Mouse (Mus musculus) neural tube, embryonic 12.5 days (tissue): Measurements from ENCODE around the gene Rps24. TPM values are rescaled to one million over a fixed set of nuclear protein-coding genes. Genes with fewer than 3 reads are reported as not detected.

ENCODE experiments used
- ATAC-seq: fragments of 200-750 bp; cut with Nextera tagmentation; 2 replicates; pipeline ENCODE4 v1.8.0; 2017; ENCODE audit warnings: low read depth, mild to moderate bottlenecking, moderate TSS enrichment, moderate library complexity; ENCODE audit not compliant: low FRiP score
- H3K27ac ChIP-seq: fragments of 300-500 bp; sonication (generic); 2 replicates; pipeline ENCODE4 v1.5.1; 2016
- H3K27me3 ChIP-seq: fragments of 300-500 bp; sonication (generic); replicated peaks from 2 replicates; pipeline ENCODE4 v1.6.1; 2016; ENCODE audit warnings: mild to moderate bottlenecking
- H3K36me3 ChIP-seq: fragments of 300-500 bp; sonication (generic); 2 replicates; pipeline ENCODE4 v1.6.1; 2016; ENCODE audit warnings: mild to moderate bottlenecking
- H3K4me1 ChIP-seq: fragments of 300-500 bp; sonication (generic); 2 replicates; pipeline ENCODE4 v1.6.1; 2016
- H3K4me2 ChIP-seq: fragments of 300-500 bp; sonication (generic); replicated peaks from 2 replicates; pipeline ENCODE4 v1.6.1; 2016; ENCODE audit warnings: mild to moderate bottlenecking
- H3K4me3 ChIP-seq: fragments of 300-500 bp; sonication (generic); 2 replicates; pipeline ENCODE4 v1.5.1; 2016
- H3K9ac ChIP-seq: fragments of 300-500 bp; sonication (generic); 2 replicates; pipeline ENCODE4 v1.6.1; 2016; ENCODE audit warnings: mild to moderate bottlenecking
- H3K9me3 ChIP-seq: fragments of 300-500 bp; sonication (generic); 2 replicates; pipeline ENCODE4 v1.6.1; 2016; ENCODE audit warnings: mild to moderate bottlenecking
- WGBS: fragments of 180-500 bp; shearing (Covaris S2); methylation state at CpG from one replicate; pipeline ENCODE4 v1.1.7; 2016; 5-methylcytosine and 5-hydroxymethylcytosine counted together
- polyA plus RNA-seq: library from polyadenylated mRNA; unstranded; fragments of >200 nt; fragmentation: Nextera tagmentation; extraction: Ambion mirVana; gene quantifications from 2 replicates; pipeline ENCODE4 v1.2.1, GENCODE M21; 2016

Gene Rps24
- polyA plus RNA-seq, 1 experiment from 2014 or later, result 874 TPM

DNA sequence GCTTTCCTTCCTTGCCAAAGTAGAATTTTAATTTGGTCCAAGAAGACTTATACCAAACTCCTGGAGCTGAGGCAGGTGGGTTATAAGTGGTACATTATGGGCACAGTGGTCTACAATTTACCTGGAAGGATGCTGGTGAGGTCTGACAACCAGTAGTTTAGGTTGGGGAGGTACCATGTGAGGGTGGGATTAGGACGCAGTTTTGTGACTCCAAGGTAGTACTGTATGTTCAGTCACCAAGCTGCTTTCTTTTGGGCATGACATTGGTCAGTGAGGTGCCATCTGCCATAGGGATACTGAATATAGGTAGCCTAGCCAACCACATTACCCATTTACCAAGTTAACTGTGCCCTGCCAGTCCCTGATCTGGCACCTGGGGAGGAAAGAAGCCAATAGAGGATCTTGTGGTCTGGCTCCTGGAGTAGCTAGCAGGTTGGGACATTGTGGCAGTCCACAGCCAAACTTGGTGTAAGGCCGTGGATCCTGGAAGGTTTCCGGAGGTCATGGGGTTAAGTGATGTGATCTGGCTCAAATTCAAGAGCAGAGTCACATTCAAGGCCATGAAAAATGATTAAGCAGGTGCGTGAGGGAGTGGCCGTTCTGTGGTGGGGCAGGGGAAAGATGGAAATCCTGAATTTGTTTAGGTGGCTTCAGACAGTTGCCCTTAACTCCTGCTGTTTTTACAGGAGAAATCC, 11.8 kb downstream of the Rps24 start:
- no peak for ATAC-seq
- H3K36me3 ChIP-seq, result peaks cover 58% of the 10 kb centered on the region
- peaks cover 15% of the 10 kb centered on the region for H3K4me1 ChIP-seq
- no peak overlapping the region for H3K27ac ChIP-seq
- 67% methylated on average over 5 of the region's 5 CpGs for WGBS
- H3K4me3 ChIP-seq, result no peak overlapping the region
- no peaks in the 10 kb centered on the region for H3K27me3 ChIP-seq
- no peak overlapping the region for H3K4me2 ChIP-seq
- H3K9me3 ChIP-seq, result no peaks in the 10 kb centered on the region
- no peak overlapping the region for H3K9ac ChIP-seq

- WGBS, result 43% methylated on average over 9 of the region's 9 CpGs
- Histone ChIP-seq H3K36me3 (peaks cover 51% of the 10 kb centered on the region), H3K4me3 (no peak overlapping the region), H3K27me3 (no peaks in the 10 kb centered on the region), H3K9me3 (no peaks in the 10 kb centered on the region), H3K4me2 (no peak overlapping the region), H3K27ac (peak overlapping the region; percentile 10; the same call in 1 of the 2 replicates), H3K9ac (no peak overlapping the region), H3K4me1 (peaks cover 12% of the 10 kb centered on the region)
- no peak for ATAC-seq
These were observed 12.6 kb downstream of the Rps24 start for GRCm38 (mm10) chr14:24499478-24499877.

DNA sequence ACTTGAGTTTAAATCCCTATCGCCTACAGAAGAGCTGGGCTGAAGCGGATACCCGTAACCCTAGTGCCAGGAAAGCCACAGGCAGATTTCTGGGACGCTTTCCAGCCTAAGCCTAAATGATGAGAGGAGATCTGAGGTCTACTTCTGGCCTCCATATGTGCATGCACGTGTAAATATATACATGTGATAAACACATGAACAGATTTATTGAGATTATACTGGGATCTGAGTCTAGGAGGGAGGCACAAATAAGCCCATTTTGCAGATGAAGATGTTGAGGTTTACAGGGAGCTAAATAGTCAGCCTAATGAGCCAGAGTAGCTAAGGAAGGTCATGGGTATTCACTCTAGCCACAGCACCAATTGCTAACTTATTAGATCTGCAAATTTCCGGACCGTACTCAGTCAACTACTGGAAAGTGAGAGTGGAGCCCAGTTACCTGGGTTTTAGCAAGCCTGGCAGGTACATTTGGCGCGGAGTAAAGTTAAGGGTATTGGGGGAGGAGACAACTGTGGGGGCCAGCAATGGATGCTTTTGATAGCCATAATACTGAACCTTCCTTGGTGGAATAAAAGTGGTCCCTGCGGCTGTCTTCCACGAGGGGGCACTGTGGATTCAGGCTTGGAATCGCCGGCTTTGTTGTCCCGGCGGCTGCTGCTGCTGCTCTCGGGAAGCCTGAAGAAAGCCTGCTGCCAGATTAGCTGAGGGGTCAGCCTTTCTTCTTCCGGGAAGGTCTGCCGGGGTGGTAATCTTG, 13.3 kb downstream of the Rps24 start:
- Histone ChIP-seq H3K27ac (peak overlapping the region; percentile 74), H3K4me2 (peak overlapping the region; percentile 37), H3K4me3 (no peak overlapping the region), H3K27me3 (no peaks in the 10 kb centered on the region), H3K9me3 (no peaks in the 10 kb centered on the region), H3K4me1 (peaks cover 12% of the 10 kb centered on the region), H3K36me3 (peaks cover 43% of the 10 kb centered on the region), H3K9ac (peak overlapping the region; percentile 46; the same call in 1 of the 2 replicates)
- ATAC-seq, result peak; percentile 69
- 21% methylated on average over 18 of the region's 18 CpGs for WGBS

GRCm38 (mm10) chr14:24500845-24501186, 13.9 kb downstream of the Rps24 start:
- peak overlapping the region; percentile 37 for H3K4me2 ChIP-seq
- H3K9ac ChIP-seq, result peak overlapping the region; percentile 46; the same call in 1 of the 2 replicates
- peaks cover 12% of the 10 kb centered on the region for H3K4me1 ChIP-seq
- H3K27ac ChIP-seq, result peak overlapping the region; percentile 74
- no peak overlapping the region for H3K4me3 ChIP-seq
- no peaks in the 10 kb centered on the region for H3K27me3 ChIP-seq
- WGBS, result 13% methylated on average over 8 of the region's 8 CpGs
- no peak for ATAC-seq
- no peaks in the 10 kb centered on the region for H3K9me3 ChIP-seq
- H3K36me3 ChIP-seq, result peaks cover 38% of the 10 kb centered on the region

DNA sequence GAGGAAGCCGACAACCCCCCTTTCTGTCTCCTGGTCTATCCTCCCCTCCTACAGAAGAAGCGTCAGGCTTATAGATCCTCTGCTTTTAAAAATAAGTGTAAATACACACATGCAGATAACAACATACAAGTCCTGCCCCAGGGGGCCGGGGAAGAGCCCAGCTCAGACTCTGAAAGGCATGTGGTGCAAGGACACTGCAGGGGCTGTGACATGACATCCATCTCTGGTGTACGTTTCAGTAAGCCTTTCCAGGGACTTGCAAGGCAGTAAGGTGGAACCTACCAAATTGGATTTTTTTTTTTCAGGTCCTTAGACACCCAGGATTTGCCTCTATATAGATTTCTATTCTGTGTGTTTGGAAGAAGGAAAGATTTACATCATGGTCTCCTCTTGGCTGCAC, 14.3 kb downstream of the Rps24 start:
- WGBS, result 46% methylated on average over 4 of the region's 4 CpGs
- Histone ChIP-seq H3K27me3 (no peaks in the 10 kb centered on the region), H3K4me1 (peaks cover 12% of the 10 kb centered on the region), H3K27ac (peak overlapping the region; percentile 74), H3K4me2 (no peak overlapping the region; the same call in 1 of the 2 replicates), H3K36me3 (peaks cover 34% of the 10 kb centered on the region), H3K4me3 (no peak overlapping the region), H3K9ac (peak overlapping the region; percentile 46; the same call in 1 of the 2 replicates), H3K9me3 (no peaks in the 10 kb centered on the region)
- no peak for ATAC-seq

- Histone ChIP-seq H3K4me1 (peaks cover 21% of the 10 kb centered on the region), H3K27ac (no peak overlapping the region), H3K9me3 (peaks cover 6% of the 10 kb centered on the region; the same call in 1 of the 2 replicates), H3K9ac (no peak overlapping the region), H3K27me3 (no peaks in the 10 kb centered on the region), H3K4me2 (peak overlapping the region; percentile 27; the same call in 1 of the 2 replicates), H3K36me3 (no peaks in the 10 kb centered on the region), H3K4me3 (no peak overlapping the region)
- ATAC-seq, result no peak
- 14% methylated on average over 14 of the region's 14 CpGs for WGBS
These were observed 20.6 kb downstream of the Rps24 start for GRCm38 (mm10) chr14:24507452-24508069.

GRCm38 (mm10) chr14:24508070-24508773, 21.3 kb downstream of the Rps24 start:
- 14% methylated on average over 18 of the region's 18 CpGs for WGBS
- Histone ChIP-seq H3K36me3 (no peaks in the 10 kb centered on the region), H3K27me3 (no peaks in the 10 kb centered on the region), H3K4me1 (peaks cover 21% of the 10 kb centered on the region), H3K9me3 (peaks cover 6% of the 10 kb centered on the region; the same call in 1 of the 2 replicates), H3K4me2 (peak overlapping the region; percentile 40), H3K4me3 (no peak overlapping the region), H3K9ac (no peak overlapping the region), H3K27ac (no peak overlapping the region)
- no peak for ATAC-seq

- WGBS, result 74% methylated on average over 5 of the region's 5 CpGs
- H3K9me3 ChIP-seq, result peaks cover 6% of the 10 kb centered on the region; the same call in 1 of the 2 replicates
- H3K36me3 ChIP-seq, result no peaks in the 10 kb centered on the region
- H3K27me3 ChIP-seq, result no peaks in the 10 kb centered on the region
- no peak overlapping the region for H3K9ac ChIP-seq
- no peak overlapping the region for H3K4me2 ChIP-seq
- H3K27ac ChIP-seq, result no peak overlapping the region
- no peak overlapping the region for H3K4me3 ChIP-seq
- ATAC-seq, result no peak
- peaks cover 21% of the 10 kb centered on the region for H3K4me1 ChIP-seq
These were observed 22.6 kb downstream of the Rps24 start for GRCm38 (mm10) chr14:24509557-24509956.

DNA sequence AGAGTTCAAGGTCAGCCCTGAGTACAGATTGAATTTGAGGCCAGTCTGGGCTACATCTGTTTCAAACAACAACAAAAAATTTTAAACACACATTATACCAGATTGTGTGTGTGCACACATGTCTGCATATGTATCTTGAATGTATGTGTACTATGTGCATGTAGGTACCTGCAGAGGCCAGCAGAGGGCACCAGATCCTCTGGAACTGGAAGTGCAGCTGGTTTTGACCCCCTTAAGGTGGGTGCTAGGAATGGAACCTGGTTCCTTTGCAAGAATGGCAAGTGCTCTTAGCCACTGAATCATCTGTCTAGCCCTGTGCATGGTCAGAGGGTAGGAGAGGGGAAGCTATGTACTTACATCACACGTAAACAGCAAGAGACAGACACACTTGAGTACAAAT, 23.3 kb downstream of the Rps24 start:
- peaks cover 6% of the 10 kb centered on the region; the same call in 1 of the 2 replicates for H3K9me3 ChIP-seq
- WGBS, result 97% methylated on average over 1 of the region's 1 CpGs
- H3K9ac ChIP-seq, result no peak overlapping the region
- no peak overlapping the region for H3K4me3 ChIP-seq
- no peaks in the 10 kb centered on the region for H3K36me3 ChIP-seq
- ATAC-seq, result no peak
- no peak overlapping the region for H3K27ac ChIP-seq
- peaks cover 21% of the 10 kb centered on the region for H3K4me1 ChIP-seq
- no peaks in the 10 kb centered on the region for H3K27me3 ChIP-seq
- no peak overlapping the region for H3K4me2 ChIP-seq

DNA sequence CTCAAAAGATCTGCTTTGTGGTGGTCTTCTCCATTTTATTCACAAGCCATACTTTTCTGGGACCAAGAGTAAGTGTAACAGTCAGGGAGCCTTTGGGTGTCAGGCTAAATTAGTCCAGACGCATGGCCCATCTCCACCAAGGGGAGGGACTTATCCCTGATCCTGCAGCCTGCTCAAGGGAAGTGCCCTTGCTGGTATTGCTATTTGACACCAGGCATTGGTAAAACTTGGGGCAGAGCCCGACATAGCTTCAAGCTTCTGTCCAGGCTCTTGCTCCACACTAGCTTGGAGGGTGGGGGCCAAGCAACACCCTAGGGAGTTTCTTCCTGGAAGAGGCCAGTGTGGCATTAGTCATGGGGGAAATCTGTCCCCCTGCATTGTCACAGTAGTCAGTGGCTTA, 23.8 kb downstream of the Rps24 start:
- no peak overlapping the region for H3K4me3 ChIP-seq
- no peak overlapping the region for H3K9ac ChIP-seq
- H3K27me3 ChIP-seq, result no peaks in the 10 kb centered on the region
- H3K9me3 ChIP-seq, result peaks cover 6% of the 10 kb centered on the region; the same call in 1 of the 2 replicates
- H3K4me2 ChIP-seq, result no peak overlapping the region
- ATAC-seq, result no peak
- no peaks in the 10 kb centered on the region for H3K36me3 ChIP-seq
- H3K27ac ChIP-seq, result no peak overlapping the region
- H3K4me1 ChIP-seq, result peaks cover 21% of the 10 kb centered on the region
- 95% methylated on average over 2 of the region's 2 CpGs for WGBS

DNA sequence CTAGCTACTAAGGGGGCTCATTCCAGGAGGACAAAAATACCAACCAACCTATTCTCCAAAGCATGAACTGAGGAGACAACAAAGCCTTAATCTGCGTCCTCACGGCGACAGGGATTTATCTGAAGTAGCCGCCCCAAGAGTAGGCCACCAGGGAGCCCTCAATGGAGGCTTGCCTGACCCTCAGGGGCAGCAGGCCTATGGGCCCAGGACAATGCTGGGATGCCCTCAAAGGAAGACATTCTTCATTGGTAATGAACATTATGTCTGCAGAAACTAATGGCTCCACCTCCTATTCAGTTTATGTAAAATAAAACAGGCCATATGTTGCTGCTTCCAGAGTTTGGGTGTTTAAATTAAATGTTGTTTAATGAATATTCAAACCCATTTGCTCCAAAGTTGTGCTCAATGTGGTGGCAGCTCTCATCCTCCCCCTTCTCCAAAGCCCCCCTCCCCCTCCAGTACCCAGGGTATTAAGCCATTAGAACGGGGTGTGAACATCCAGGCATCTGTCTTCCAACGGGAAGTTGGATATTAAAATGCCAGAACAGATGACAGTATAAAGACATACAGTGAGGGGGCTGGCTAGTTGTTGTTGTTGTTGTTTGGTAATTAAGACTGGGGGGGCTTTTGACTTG, 25.7 kb downstream of the Rps24 start:
- no peak overlapping the region for H3K4me3 ChIP-seq
- no peak for ATAC-seq
- peaks cover 6% of the 10 kb centered on the region; the same call in 1 of the 2 replicates for H3K9me3 ChIP-seq
- no peak overlapping the region for H3K9ac ChIP-seq
- no peak overlapping the region for H3K27ac ChIP-seq
- H3K4me2 ChIP-seq, result no peak overlapping the region
- no peaks in the 10 kb centered on the region for H3K36me3 ChIP-seq
- no peaks in the 10 kb centered on the region for H3K27me3 ChIP-seq
- WGBS, result 58% methylated on average over 6 of the region's 6 CpGs
- H3K4me1 ChIP-seq, result peaks cover 10% of the 10 kb centered on the region
